Mouse (Mus musculus) WW6 (cell line): ENCODE measurements at regions not wholly inside any gene's neighbourhood (a gene's known extent, or its start where the extent isn't known, plus 50 kb on each side); places are given as distances from the start of the nearest gene placed in this dataset.

Experiments
- DNase-seq: peaks from one replicate; pipeline ENCODE4 v3.0.0-alpha.2; 2013; ENCODE audit warnings: low read depth, low spot score

DNA sequence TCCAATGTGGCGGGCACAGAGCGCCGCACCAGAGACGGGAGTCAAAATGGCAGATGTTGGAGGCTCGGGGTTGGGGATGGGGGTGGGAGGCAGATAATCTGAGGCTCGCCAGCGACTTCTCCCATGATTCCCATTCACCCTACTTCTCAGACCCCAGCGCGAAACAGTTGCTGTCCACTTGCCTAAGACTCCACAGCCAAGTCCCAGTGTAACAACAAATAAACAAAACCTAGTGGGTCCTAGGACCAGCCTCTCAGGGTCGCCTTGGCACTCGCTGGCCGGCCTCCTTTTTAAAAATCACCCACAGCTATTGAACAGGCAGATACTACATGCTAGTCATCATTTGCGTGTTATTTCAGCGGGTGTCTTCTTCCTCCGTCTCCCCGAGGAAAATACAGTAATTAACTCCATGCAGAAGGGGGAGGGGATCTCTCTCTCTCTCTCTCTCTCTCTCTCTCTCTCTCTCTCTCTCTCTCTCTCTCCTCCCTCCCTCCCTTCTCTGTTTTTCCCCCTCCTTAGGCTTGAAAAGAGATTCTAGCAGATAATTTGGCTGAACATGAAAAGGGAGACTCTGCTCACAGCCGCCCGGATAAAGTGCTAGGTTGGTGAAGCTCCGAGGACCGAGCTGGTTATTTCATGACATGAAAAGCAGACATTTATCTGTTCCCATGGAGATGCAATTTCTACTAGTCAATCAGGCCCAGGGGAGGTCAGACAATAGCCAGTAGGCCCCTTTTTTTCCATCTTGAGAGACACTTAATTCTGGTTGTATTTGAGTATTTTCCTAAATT lies 71.9 kb upstream of the Zfp217 start:
- DNase-seq, result no peak

DNA sequence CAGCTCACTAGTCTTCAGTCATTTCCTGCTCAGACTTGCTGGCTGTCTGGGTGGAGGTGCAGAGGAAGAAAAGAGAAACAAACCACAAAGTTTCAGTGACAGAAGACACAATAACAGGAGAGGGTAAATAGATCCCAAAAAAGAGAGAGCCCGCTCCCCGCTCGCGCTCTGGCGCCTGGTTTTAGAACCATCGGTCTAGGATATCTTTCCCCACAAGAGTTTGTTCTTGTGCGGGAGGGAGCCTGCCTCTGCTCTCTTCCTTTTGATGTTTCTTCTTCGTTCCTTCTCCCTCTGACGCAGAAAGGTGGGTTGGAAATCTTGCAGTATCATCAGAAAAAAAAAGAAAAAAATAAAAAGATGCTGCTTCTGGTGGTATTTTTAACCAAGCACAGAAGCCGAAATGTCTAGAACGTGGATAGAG lies 71.3 kb upstream of the Zfp217 start:
- no peak for DNase-seq

DNA sequence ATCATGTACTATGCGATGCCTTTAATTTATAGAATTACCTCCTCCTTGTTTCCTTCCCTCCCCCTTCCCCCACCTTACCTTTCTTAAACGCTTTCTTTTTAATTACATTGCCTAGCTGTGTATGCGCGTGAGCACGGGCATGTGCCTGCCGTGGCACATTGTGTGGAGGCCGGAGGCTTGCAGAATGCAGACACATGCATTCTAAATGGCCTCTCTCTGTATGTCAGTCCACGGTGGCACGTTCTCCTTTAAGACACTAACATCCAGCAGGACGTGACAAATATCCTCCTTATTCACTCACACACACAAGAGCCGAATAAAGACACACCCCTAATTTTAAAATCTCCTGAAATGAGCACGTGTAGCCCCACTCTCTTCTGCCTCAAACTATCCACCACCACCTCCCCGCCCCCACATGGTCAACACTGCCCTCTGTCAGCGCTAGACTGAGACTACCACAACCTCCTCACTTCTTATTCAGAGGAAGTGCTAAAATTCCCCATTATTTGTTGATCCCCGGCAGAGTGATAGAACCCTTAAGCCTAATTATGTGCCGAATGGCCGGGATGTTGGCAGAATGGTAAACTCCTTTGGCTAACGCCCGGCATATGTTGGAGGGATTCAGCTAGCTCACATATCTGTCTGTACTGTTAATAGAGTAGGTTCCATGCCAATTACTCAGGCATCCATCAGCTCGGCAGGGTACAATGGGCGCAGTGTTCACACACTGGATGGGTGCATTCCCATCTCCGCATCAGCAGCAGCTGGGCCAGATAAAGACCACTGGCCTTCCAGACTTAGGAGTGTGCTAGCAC lies 70.5 kb upstream of the Zfp217 start:
- DNase-seq, result no peak

DNA sequence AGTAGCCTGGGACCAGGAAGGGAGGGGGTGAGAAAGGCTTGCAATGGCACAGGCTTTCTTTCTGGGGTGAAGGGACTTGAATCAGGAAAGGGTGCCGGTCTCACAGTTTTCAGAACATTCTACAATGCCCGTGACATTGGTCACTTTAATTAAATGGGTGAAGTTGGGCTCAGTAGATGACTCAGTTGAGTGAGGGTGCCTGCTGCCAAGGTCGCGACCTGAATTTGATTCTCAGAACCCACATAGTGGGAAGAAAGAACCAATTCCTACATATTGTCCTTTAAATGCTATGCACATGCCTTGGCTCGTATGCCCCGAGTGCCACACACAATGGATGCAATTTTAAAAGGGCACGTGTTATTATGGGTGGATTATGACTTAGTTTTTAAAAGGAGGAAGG lies 68.4 kb upstream of the Zfp217 start:
- DNase-seq, result no peak

DNA sequence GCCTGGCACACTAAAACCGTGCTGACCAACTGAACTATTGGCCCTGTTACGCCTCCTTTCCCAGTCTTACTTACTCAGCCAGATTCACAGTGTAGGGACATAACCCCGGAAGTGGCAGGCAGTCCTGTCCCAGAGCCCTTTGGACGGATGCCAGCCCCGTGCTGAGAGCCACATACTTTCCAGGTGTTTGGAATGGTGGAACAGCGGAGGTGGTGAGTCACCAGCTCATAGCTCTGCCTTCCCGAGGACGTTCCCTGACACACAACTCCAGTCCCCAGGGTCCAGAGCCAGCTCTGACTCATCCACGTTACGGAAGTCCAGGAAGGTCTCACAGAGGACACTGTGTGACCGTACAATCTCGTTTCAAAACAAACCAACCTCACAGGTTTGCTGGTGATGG lies 61.2 kb upstream of the Zfp217 start:
- DNase-seq, result no peak

DNA sequence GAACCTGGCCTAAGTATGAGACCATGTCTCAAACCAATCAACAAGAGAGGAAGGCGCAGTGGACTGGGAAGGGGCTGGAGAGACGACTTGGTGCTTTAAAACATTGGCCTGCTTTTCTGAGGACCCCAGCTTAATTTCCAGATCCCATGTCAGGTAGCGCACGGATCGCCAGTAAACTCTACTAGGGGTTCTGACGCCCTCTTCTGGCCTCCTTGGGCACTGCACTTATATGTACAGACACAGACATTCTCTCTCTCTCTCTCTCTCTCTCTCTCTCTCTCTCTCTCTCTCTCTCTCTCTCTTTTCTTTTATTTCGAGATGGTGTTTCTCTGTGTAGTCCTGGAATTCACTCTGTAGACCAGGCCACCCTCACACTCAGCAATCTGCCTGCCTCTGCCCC lies 60.0 kb upstream of the Zfp217 start:
- DNase-seq, result no peak

DNA sequence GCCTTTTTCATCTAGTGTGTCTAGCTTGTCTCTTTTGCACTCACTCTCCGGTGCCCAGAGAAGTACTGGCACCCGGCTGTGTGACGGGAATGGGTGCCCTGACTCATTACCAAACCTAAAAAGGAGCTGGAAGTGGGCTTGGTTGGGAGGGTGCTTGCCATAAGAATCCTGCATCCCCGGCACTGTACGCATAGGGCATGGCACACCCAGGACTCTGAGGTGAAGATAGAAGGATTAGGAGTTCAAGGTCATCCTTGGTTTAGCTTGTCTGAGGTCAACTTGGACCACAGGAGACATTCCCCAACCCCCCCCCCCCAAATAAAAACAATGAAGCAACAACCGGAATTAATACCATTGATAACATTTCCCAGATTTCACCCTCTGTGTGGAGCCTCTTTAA lies 59.5 kb upstream of the Zfp217 start:
- DNase-seq, result no peak

DNA sequence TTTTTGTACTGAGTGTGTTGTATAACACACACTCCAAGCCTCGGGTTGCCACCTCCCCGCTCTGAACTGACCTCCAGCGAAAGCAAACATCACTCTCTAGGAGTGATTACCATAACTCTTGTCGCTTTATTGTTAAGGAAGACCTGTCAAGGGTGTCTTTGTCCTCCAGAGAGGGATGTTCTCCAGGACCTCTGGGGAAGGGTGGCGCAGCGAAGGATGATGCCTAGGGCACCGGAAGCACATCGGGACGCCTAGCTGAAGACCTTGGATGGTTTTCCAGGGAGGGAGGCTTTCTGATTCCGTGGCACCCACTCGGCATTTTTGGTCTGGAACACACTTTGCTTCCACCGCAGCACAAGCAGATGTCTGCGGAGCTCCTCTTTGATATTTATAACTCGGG lies 59.0 kb upstream of the Zfp217 start:
- DNase-seq, result no peak

DNA sequence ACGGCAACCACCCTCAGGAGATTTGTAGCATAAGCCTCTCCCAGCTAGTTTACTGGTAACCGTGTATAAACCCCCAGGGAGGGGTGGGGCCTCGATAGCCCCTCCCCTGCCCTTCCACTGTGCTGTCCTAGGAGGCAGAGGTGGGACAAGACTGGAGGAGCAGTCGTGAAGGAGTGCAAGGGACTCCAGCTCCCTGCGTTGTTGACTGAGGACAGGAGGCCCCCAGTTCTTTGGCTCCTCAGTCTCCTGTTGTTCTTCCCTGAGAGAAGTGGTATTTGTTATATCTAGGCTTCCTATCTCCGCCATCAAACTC lies 58.5 kb upstream of the Zfp217 start:
- no peak for DNase-seq

DNA sequence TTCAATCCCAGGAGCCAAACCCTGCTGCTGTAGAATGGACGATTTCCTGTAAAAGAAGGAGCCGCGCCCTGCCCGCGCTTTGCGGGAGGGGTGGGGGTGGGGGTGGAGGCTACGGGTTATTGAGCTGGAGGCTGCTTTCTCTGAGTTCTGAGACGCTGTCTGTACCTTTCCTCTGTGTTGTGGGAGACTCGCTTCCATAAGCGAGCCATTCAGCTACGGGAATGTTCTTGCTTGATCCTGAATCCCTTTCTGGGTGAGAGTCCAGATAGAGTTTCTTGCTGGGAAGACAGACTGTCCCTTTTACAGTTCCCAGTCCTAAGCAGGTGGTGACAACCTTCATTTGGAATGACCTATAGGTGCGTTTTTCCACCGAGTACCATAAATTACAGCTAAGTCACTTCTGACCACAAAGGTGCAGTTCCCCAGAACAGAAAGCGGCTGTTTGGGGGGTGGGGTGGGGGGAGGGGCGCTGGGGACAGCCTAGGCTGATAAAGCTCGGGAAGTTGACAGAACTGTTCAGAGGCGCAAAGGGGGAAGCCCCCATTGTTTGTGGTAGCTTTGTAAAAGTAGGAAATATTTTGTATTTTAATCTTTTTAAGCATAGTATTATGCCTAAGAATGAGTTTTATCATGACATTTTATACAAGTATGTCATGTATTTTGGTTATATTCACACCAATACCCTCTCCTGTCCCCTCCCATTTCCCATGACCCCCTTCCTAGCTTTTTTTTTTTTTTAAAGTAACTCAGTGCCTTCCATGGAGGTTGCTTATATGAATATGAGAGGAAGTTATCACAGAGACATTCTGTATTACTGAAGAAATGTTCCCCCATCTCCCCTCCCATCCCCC lies 57.9 kb upstream of the Zfp217 start:
- no peak for DNase-seq

DNA sequence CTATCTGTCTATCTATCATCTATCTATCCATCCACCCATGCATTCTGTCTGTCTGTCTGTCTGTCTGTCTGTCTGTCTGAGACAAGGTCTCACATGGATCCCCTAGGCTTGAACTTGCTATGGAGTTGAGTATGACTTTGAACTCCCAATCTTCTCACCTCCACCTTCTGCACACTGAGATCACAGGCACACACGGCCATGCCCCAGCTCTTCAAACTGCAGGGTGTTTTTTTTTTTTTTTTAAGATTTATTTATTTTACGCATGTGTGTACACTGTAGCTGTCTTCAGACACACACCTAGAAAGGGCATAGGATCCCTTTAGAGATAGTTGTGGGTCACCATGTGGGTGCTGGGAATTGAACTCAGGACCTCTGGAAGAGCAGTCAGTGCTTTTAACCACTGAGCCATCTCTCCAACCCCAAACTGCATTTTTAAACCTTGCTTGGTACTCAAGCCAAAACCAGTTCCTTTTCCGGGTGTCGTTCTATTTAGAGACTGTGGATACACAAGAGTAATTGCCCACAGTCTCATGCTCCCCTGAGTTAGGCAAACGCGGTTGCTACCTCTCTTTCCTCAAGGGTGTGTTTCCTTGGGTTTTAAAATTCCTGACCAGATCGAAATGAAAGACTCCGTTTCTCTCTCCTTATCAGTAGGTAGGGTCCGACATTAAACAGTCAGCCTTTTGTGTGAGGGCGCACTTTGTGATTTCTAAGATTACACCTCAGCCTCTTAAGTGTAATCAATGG lies 57.0 kb upstream of the Zfp217 start:
- DNase-seq, result no peak

DNA sequence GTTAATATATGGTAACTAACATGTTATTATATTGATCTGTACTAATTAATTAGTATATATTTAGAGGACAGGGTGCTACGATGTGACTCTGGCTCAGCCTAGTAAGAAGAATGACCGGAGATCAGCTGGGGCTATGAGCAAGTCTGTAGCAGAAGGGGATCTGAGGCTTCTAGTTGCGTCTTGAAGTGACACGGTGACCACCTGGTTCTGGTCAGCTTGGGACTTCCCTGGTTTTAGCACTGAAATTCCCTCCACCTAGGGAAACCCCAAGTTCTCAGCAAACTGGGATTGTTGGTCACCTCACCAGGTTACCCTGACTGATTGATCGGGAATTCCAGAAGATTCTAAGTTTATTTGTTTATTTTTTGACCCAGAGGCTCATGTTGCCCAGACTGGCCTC lies 55.6 kb upstream of the Zfp217 start:
- no peak for DNase-seq

DNA sequence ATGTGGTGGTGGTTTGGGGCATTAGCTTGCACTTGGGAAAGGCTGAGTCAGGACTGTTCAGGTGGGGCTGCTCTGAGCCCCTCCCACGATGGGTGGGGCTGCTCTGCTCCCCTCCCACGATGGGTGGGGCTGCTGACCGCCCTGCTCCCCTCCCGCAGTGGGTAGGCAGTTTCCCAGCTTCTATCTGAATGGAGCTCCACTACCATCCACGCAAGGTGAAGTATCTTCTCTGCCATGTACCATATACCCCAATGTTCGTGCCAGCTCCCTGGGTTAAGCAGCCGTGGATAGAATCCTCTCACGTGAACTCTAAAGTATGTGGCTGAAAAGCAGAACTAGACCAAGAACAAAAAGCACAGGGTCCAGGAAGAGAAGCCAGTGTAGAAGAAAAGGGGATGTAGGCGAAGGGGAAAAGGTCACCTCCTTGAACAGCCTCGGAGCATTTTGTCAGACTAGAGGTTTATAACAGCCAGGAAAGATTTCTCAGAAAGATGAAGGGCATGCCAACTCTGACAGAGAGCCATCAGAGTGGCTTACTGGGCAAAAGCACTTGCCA lies 54.0 kb upstream of the Zfp217 start:
- no peak for DNase-seq
